Mouse (Mus musculus): Measurements from ENCODE around the gene Olfr787.

Olfr787 gene

GRCm38 (mm10) chr10:129461562-129461961, at the start of gene Olfr787:
Gene Olfr787 (plus strand): TSS chr10:129461862.
- DNase-seq (ENCODE audit: low spot score): no peak

- DNase-seq (ENCODE audit: low spot score): no peak
These were observed 34.7 kb upstream of the Olfr787 start, which contains the start of gene Olfr786 for GRCm38 (mm10) chr10:129427006-129427405. Gene Olfr786 (plus strand): TSS chr10:129427306.

GRCm38 (mm10) chr10:129470698-129471097, 9.0 kb downstream of the Olfr787 start, which contains the start of gene Olfr788:
Gene Olfr788 (plus strand): TSS chr10:129470998.
- no peak for DNase-seq (ENCODE audit: low spot score)

GRCm38 (mm10) chr10:129473256-129473655, 11.6 kb downstream of the Olfr787 start:
- no peak for DNase-seq (ENCODE audit: low spot score)

- DNase-seq (ENCODE audit: low spot score): no peak
These were observed 12.1 kb downstream of the Olfr787 start for GRCm38 (mm10) chr10:129473723-129474122.

GRCm38 (mm10) chr10:129484452-129484851, 22.8 kb downstream of the Olfr787 start, which contains the start of gene Olfr789:
Gene Olfr789 (plus strand): TSS chr10:129484752.
- no peak for DNase-seq (ENCODE audit: low spot score)

- DNase-seq (ENCODE audit: low spot score): no peak
These were observed 28.4 kb downstream of the Olfr787 start for GRCm38 (mm10) chr10:129490101-129490500.

- DNase-seq (ENCODE audit: low spot score): no peak
These were observed 36.5 kb downstream of the Olfr787 start, which contains the start of gene Olfr790 for GRCm38 (mm10) chr10:129498192-129498591. Gene Olfr790 (plus strand): TSS chr10:129498492.
